Mouse (Mus musculus) myocyte (in vitro differentiated cells): Measurements from ENCODE around the gene Gmppa.

ENCODE experiments used
- CEBPB ChIP-seq: IDR thresholded peaks from 2 replicates; pipeline ENCODE4 v1.6.1; 2011; ENCODE audit warnings: mild to moderate bottlenecking, moderate library complexity; ENCODE audit not compliant: poor library complexity, insufficient read depth, severe bottlenecking
- E2F4 ChIP-seq: IDR thresholded peaks from one replicate; pipeline ENCODE4 v1.6.1; 2011; ENCODE audit warnings: mild to moderate bottlenecking, control low read depth, moderate library complexity; ENCODE audit not compliant: insufficient read depth
- MAX ChIP-seq: IDR thresholded peaks from one replicate; pipeline ENCODE4 v1.6.1; 2011; ENCODE audit warnings: low read depth, mild to moderate bottlenecking, control low read depth
- MYOD1 ChIP-seq, 3 experiments: IDR thresholded peaks; one replicate each; pipeline ENCODE4 v1.6.1; 2011; ENCODE audit warnings: control low read depth in 2 of 3, low read depth in 2 of 3, mild to moderate bottlenecking in 2 of 3, moderate library complexity in 1 of 3; ENCODE audit not compliant: insufficient read length in 2 of 3, control insufficient read depth in 1 of 3
- MYOG ChIP-seq, 3 experiments: IDR thresholded peaks; one replicate each; pipeline ENCODE4 v1.6.1; 2011; ENCODE audit warnings: control low read depth in 2 of 3, low read depth in 2 of 3, mild to moderate bottlenecking in 2 of 3; ENCODE audit not compliant: insufficient read length in 2 of 3, control insufficient read depth in 1 of 3, insufficient read depth in 1 of 3
- POLR2A ChIP-seq: IDR thresholded peaks from one replicate; pipeline ENCODE4 v1.6.1; 2011; ENCODE audit warnings: low read depth, mild to moderate bottlenecking, control low read depth, moderate library complexity; ENCODE audit not compliant: insufficient read length
- POLR2AphosphoS2 ChIP-seq: IDR thresholded peaks from one replicate; pipeline ENCODE4 v1.6.1; 2011; ENCODE audit warnings: low read depth, control low read depth; ENCODE audit not compliant: insufficient read length
- REST ChIP-seq: IDR thresholded peaks from one replicate; pipeline ENCODE4 v1.6.1; 2011; ENCODE audit warnings: mild to moderate bottlenecking, control low read depth, moderate library complexity; ENCODE audit not compliant: insufficient read depth, insufficient read length
- SRF ChIP-seq: IDR thresholded peaks from one replicate; pipeline ENCODE4 v1.6.1; 2011; ENCODE audit warnings: low read depth; ENCODE audit not compliant: control insufficient read depth, insufficient read length
- TCF12 ChIP-seq: IDR thresholded peaks from one replicate; pipeline ENCODE4 v1.6.1; 2011; ENCODE audit warnings: mild to moderate bottlenecking, control low read depth; ENCODE audit not compliant: poor library complexity, insufficient read depth, severe bottlenecking
- USF1 ChIP-seq: IDR thresholded peaks from one replicate; pipeline ENCODE4 v1.6.1; 2011; ENCODE audit warnings: low read depth, mild to moderate bottlenecking, control low read depth, moderate library complexity

DNA sequence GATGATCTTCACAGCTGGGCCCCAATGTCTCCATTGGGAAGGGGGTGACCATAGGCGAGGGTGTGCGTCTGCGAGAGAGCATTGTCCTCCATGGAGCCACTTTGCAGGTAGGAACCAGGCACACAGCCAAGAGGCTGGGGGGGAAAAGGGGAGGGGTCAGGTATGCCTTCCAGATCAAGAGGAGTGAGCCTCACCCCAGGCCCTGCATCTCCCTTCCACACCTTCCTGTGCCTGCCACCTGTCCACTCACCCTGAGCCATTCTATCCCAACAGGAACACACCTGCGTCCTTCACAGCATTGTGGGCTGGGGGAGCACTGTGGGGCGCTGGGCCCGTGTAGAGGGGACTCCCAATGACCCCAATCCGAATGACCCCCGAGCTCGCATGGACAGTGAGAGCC lies 6.4 kb downstream of the Gmppa start:
- no peak for TF ChIP-seq CEBPB
- TF ChIP-seq POLR2A, result no peak
- TF ChIP-seq POLR2AphosphoS2, result no peak
- TF ChIP-seq MYOD1 (IDR thresholded peaks at IDR 0.05; ENCODE audit: control insufficient read depth in 1 of 3, insufficient read length in 2 of 3, low read depth in 2 of 3), result no peak
- TF ChIP-seq E2F4, result no peak
- TF ChIP-seq TCF12, result no peak
- TF ChIP-seq USF1, result no peak
- TF ChIP-seq MAX, result no peak
- TF ChIP-seq REST, result no peak
- TF ChIP-seq SRF, result no peak
- TF ChIP-seq MYOG (IDR thresholded peaks at IDR 0.05; ENCODE audit: control insufficient read depth in 1 of 3, insufficient read depth in 1 of 3, insufficient read length in 2 of 3, low read depth in 2 of 3), result no peak
